Comparison of ENCODE assay signal across 10 mouse cellular contexts in genomic region chr1:36860876-36861275, GRCm38 (mm10).
DNase-seq lines count a peak whose midpoint lies in the region; ATAC-seq and TF ChIP-seq lines count a peak whose summit lies in the region.
"Had no signal": no experiment of that assay in that cellular context is flagged by ENCODE, and none has a peak within 500 bp of the region (broad histone marks: within the 10 kb centered on the region; RNA-seq: fewer than 3 reads in every experiment).

No protein-coding gene starts in this region.

- no peak for TF ChIP-seq POLR2A in limb, embryonic 14.5 days (IDR thresholded peaks at IDR 0.05; ENCODE audit: borderline replicate concordance, extremely low read depth, insufficient read depth, insufficient read length)

- no peaks in the 10 kb centered on the region for H3K27me3 ChIP-seq in heart, embryonic 13.5 days (replicated peaks)
- no peaks in the 10 kb centered on the region for H3K27me3 ChIP-seq in embryonic facial prominence, embryonic 13.5 days
- no peaks in the 10 kb centered on the region for H3K27me3 ChIP-seq in limb, embryonic 14.5 days (ENCODE audit: control insufficient read depth, insufficient read depth, low read length)

- peak overlapping the region; percentile 80 for H3K27ac ChIP-seq in heart, embryonic 13.5 days (replicated peaks)
- peak overlapping the region; percentile 6; the same call in 1 of the 2 replicates for H3K27ac ChIP-seq in left cerebral cortex, adult 2 months
- H3K27ac ChIP-seq in embryonic facial prominence, embryonic 13.5 days, result peak overlapping the region; percentile 78
- peak overlapping the region; percentile 70 for H3K27ac ChIP-seq in limb, embryonic 14.5 days (replicated peaks; ENCODE audit: low read depth, low read length)
- H3K27ac ChIP-seq: liver, embryonic 14.5 days had no signal

- no peak overlapping the region for H3K4me3 ChIP-seq in heart, embryonic 13.5 days
- no peak overlapping the region for H3K4me3 ChIP-seq in left cerebral cortex, adult 2 months
- H3K4me3 ChIP-seq in embryonic facial prominence, embryonic 13.5 days, result no peak overlapping the region
- no peak overlapping the region for H3K4me3 ChIP-seq in limb, embryonic 14.5 days (replicated peaks; ENCODE audit: low read length)

- no peak for ATAC-seq in heart, embryonic 13.5 days (ENCODE audit: extremely low read depth, insufficient number of reproducible peaks, low FRiP score, low TSS enrichment)
- ATAC-seq in embryonic facial prominence, embryonic 13.5 days (ENCODE audit: insufficient number of reproducible peaks, insufficient read depth, low FRiP score, low TSS enrichment, low read depth), result no peak
- ATAC-seq in limb, embryonic 14.5 days (ENCODE audit: low FRiP score, low read depth), result peak; percentile 28; the same call in 1 of the 2 replicates

- no peaks in the 10 kb centered on the region for H3K36me3 ChIP-seq in heart, embryonic 13.5 days
- 0 out of 2 replicates have a peak, but pooled peaks cover 5% of the 10 kb centered on the region for H3K36me3 ChIP-seq in embryonic facial prominence, embryonic 13.5 days
- no peaks in the 10 kb centered on the region for H3K36me3 ChIP-seq in limb, embryonic 14.5 days (ENCODE audit: control insufficient read depth, insufficient read depth, low read length)

- H3K4me1 ChIP-seq in heart, embryonic 13.5 days, result peaks cover 46% of the 10 kb centered on the region
- H3K4me1 ChIP-seq in embryonic facial prominence, embryonic 13.5 days, result peaks cover 24% of the 10 kb centered on the region
- peaks cover 21% of the 10 kb centered on the region for H3K4me1 ChIP-seq in limb, embryonic 14.5 days (ENCODE audit: control insufficient read depth, insufficient read depth, low read length)

- 58% methylated on average over 1 of the region's 1 CpGs for WGBS in heart, embryonic 13.5 days
- WGBS in embryonic facial prominence, embryonic 13.5 days, result 18% methylated on average over 1 of the region's 1 CpGs
- 11% methylated on average over 1 of the region's 1 CpGs for WGBS in limb, embryonic 14.5 days

- no peak overlapping the region for H3K9ac ChIP-seq in heart, embryonic 13.5 days
- H3K9ac ChIP-seq in embryonic facial prominence, embryonic 13.5 days, result no peak overlapping the region
- H3K9ac ChIP-seq in limb, embryonic 14.5 days (ENCODE audit: low read depth, low read length, severe bottlenecking), result no peak overlapping the region
- H3K9ac ChIP-seq: liver, embryonic 14.5 days had no signal

- intact Hi-C loops in left cerebral cortex, adult 2 months (cut with DNase I), result no loop called here
- intact Hi-C loops in left cerebral cortex, postnatal 25 days (cut with DNase I), result no loop called here

- no peak for DNase-seq in heart, adult 18-20 months
- no peak for DNase-seq in left cerebral cortex, adult 2 months (ENCODE audit: extremely low spot score in 1 of 2, low spot score in 2 of 2)
- DNase-seq in left cerebral cortex, postnatal 25 days (ENCODE audit: low spot score in 2 of 2), result no peak
- DNase-seq in limb, embryonic 14.5 days (ENCODE audit: low spot score), result peak; percentile 22
- DNase-seq in right cerebral cortex, adult 2 months (ENCODE audit: low spot score in 2 of 2), result no peak
- no peak for DNase-seq in layer of hippocampus, postnatal 14 days (ENCODE audit: low spot score in 2 of 2)
- DNase-seq: right cerebral cortex, postnatal 14 days had no signal

- H3K4me2 ChIP-seq in heart, embryonic 13.5 days, result no peak overlapping the region
- no peak overlapping the region for H3K4me2 ChIP-seq in embryonic facial prominence, embryonic 13.5 days
- 0 out of 2 replicates have a peak overlapping the region, but pooled peaks have one; percentile 1 for H3K4me2 ChIP-seq in limb, embryonic 14.5 days (replicated peaks; ENCODE audit: low read depth, low read length, severe bottlenecking)

- TF ChIP-seq CTCF in left cerebral cortex, adult 2 months (IDR thresholded peaks at IDR 0.05), result no peak

- no peaks in the 10 kb centered on the region for H3K9me3 ChIP-seq in heart, embryonic 13.5 days
- no peaks in the 10 kb centered on the region for H3K9me3 ChIP-seq in embryonic facial prominence, embryonic 13.5 days
- H3K9me3 ChIP-seq in limb, embryonic 14.5 days (ENCODE audit: control insufficient read depth, low read length), result no peaks in the 10 kb centered on the region

Comparison
In these comparisons a context has a peak if more than half of its experiments do, and no peak if none do; other contexts are left out.
1. H3K27ac ChIP-seq: peak in every context shown above with its lines; median percentile 80 in heart, embryonic 13.5 days; 78 in embryonic facial prominence, embryonic 13.5 days; 70 in limb, embryonic 14.5 days; 6 in left cerebral cortex, adult 2 months.